Mouse (Mus musculus): ENCODE results near the gene Slc25a29.
"Not testable (repeated sequence)": the region's sequence is repeated elsewhere in the genome, so short reads cannot be mapped to it uniquely, and the experiment has no call there.

Gene Slc25a29

GRCm38 (mm10) chr12:108835840-108836409 lies at the start of gene Slc25a29, which contains the start of gene Slc25a47:
Gene Slc25a29, minus strand, starts transcription at chr12:108835883.
Gene Slc25a47, plus strand, starts transcription at chr12:108836046.
- DNase-seq (ENCODE audit: low spot score in 2 of 2) = peak; percentile 96 to 97

- DNase-seq (ENCODE audit: low spot score in 2 of 2) = no peak
Observed at GRCm38 (mm10) chr12:108882776-108883175, 47.1 kb upstream of the Slc25a29 start.

GRCm38 (mm10) chr12:108881192-108881591 lies 45.5 kb upstream of the Slc25a29 start:
- DNase-seq (ENCODE audit: low spot score in 2 of 2) = no peak

- no peak for DNase-seq (ENCODE audit: low spot score in 2 of 2)
Observed at GRCm38 (mm10) chr12:108880606-108881005, 44.9 kb upstream of the Slc25a29 start.

GRCm38 (mm10) chr12:108879138-108879537 lies 43.5 kb upstream of the Slc25a29 start:
- DNase-seq (ENCODE audit: low spot score in 2 of 2) = no peak

GRCm38 (mm10) chr12:108873122-108873521 lies 37.4 kb upstream of the Slc25a29 start:
- no peak for DNase-seq (ENCODE audit: low spot score in 2 of 2)

GRCm38 (mm10) chr12:108869575-108869974 lies 33.9 kb upstream of the Slc25a29 start:
- no peak for DNase-seq (ENCODE audit: low spot score in 2 of 2)

- no peak for DNase-seq (ENCODE audit: low spot score in 2 of 2)
Observed at GRCm38 (mm10) chr12:108865007-108865494, 29.4 kb upstream of the Slc25a29 start.

GRCm38 (mm10) chr12:108858486-108858885 lies 22.8 kb upstream of the Slc25a29 start:
- no peak for DNase-seq (ENCODE audit: low spot score in 2 of 2)

- DNase-seq (ENCODE audit: low spot score in 2 of 2) = no peak
Observed at GRCm38 (mm10) chr12:108857589-108858184, 22.0 kb upstream of the Slc25a29 start.

- DNase-seq (ENCODE audit: low spot score in 2 of 2) = no peak
Observed at GRCm38 (mm10) chr12:108857109-108857508, 21.4 kb upstream of the Slc25a29 start.

GRCm38 (mm10) chr12:108856186-108856585 lies 20.5 kb upstream of the Slc25a29 start:
- DNase-seq (ENCODE audit: low spot score in 2 of 2) = no peak

- no peak for DNase-seq (ENCODE audit: low spot score in 2 of 2)
Observed at GRCm38 (mm10) chr12:108855081-108855480, 19.4 kb upstream of the Slc25a29 start.

GRCm38 (mm10) chr12:108852822-108853221 lies 17.1 kb upstream of the Slc25a29 start:
- DNase-seq (ENCODE audit: low spot score in 2 of 2) = no peak

- DNase-seq (ENCODE audit: low spot score in 2 of 2) = no peak
Observed at GRCm38 (mm10) chr12:108850886-108851285, 15.2 kb upstream of the Slc25a29 start.

- no peak for DNase-seq (ENCODE audit: low spot score in 2 of 2)
Observed at GRCm38 (mm10) chr12:108850129-108850528, 14.4 kb upstream of the Slc25a29 start.

GRCm38 (mm10) chr12:108849488-108850022 lies 13.9 kb upstream of the Slc25a29 start:
- DNase-seq (ENCODE audit: low spot score in 2 of 2) = no peak

GRCm38 (mm10) chr12:108848033-108848432 lies 12.3 kb upstream of the Slc25a29 start:
- not testable (repeated sequence) for DNase-seq (ENCODE audit: low spot score in 2 of 2)

GRCm38 (mm10) chr12:108842663-108843062 lies 7.0 kb upstream of the Slc25a29 start:
- DNase-seq (ENCODE audit: low spot score in 2 of 2) = no peak

GRCm38 (mm10) chr12:108841181-108841580 lies 5.5 kb upstream of the Slc25a29 start:
- no peak for DNase-seq (ENCODE audit: low spot score in 2 of 2)

- no peak for DNase-seq (ENCODE audit: low spot score in 2 of 2)
Observed at GRCm38 (mm10) chr12:108836722-108837121, 1.0 kb upstream of the Slc25a29 start.

- DNase-seq (ENCODE audit: low spot score in 2 of 2) = no peak
Observed at GRCm38 (mm10) chr12:108835208-108835839, 359 bp downstream of the Slc25a29 start.

GRCm38 (mm10) chr12:108834786-108835185 lies 897 bp downstream of the Slc25a29 start:
- DNase-seq (ENCODE audit: low spot score in 2 of 2) = no peak
